ENCODE assay signal across 9 mouse cellular contexts in the genomic region with DNA sequence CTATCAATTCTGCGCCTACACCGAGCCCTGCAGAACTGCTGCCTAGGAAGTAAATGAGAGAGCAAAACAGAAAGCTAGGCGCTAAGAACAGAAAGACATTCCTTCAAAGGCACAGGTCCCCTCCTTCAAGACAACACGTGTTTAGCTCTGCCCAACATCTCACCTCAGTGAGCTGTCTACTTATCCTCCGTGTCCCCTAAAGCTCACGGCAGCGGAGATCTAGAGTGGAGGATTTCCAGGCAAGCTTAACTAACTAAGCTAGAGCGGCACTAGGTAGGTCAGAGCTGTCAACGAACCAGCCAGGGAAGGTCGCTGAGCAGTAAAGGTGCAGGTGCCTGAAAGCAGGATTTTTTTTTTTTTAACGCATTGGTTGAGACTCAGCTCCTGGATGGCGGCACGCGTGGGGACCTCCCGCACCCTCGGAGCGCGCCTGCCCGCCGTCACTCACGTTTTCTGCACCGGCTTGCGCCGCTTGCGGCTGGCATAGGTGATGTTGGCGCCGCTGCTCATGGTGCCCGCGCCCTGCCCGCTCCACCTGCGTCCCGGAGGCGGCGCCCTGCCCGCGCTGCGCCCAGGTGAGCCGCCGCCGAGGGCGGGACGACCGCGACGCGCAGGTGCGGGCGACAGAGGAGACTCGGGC. TPM values are rescaled to one million over a fixed set of nuclear protein-coding genes. Genes with fewer than 3 reads are reported as not detected.
DNase-seq lines count a peak whose midpoint lies in the region; ATAC-seq lines count a peak whose summit lies in the region.
"Had no signal": no experiment of that assay in that cellular context is flagged by ENCODE, and none has a peak within 500 bp of the region (broad histone marks: within the 10 kb centered on the region; RNA-seq: fewer than 3 reads in every experiment).

No protein-coding gene starts in this region.

- H3K4me2 ChIP-seq in limb, embryonic 12.5 days = peak overlapping the region; percentile 100
- H3K4me2 ChIP-seq in midbrain, embryonic 11.5 days = peak overlapping the region; percentile 100

- H3K27me3 ChIP-seq in limb, embryonic 12.5 days = peaks cover 9% of the 10 kb centered on the region
- peaks cover 7% of the 10 kb centered on the region for H3K27me3 ChIP-seq in midbrain, embryonic 11.5 days (ENCODE audit: control insufficient read depth, insufficient read depth, low read length)

- no peak overlapping the region for H3K27ac ChIP-seq in limb, embryonic 12.5 days
- no peak overlapping the region for H3K27ac ChIP-seq in midbrain, embryonic 11.5 days (ENCODE audit: low read depth, low read length)

- under 1% methylated on average over 49 of the region's 49 CpGs for WGBS in limb, embryonic 12.5 days
- WGBS in midbrain, embryonic 11.5 days = under 1% methylated on average over 38 of the region's 49 CpGs

- peak; percentile 39; the same call in 1 of the 2 replicates for ATAC-seq in limb, embryonic 12.5 days (ENCODE audit: insufficient number of reproducible peaks, insufficient read depth, low FRiP score, low TSS enrichment, low read depth)
- ATAC-seq in midbrain, embryonic 11.5 days (ENCODE audit: low FRiP score) = no peak; the same call in 1 of the 2 replicates

- no peaks in the 10 kb centered on the region for H3K36me3 ChIP-seq in limb, embryonic 12.5 days
- no peaks in the 10 kb centered on the region for H3K36me3 ChIP-seq in midbrain, embryonic 11.5 days (ENCODE audit: control insufficient read depth, insufficient read depth, low read length)
- H3K36me3 ChIP-seq: G1E had no signal

- no peaks in the 10 kb centered on the region for H3K9me3 ChIP-seq in limb, embryonic 12.5 days
- H3K9me3 ChIP-seq in midbrain, embryonic 11.5 days (ENCODE audit: control insufficient read depth, low read length) = no peaks in the 10 kb centered on the region

- peak; percentile 4 for DNase-seq in adrenal gland, adult 8-10 months
- no peak for DNase-seq in adrenal gland, postnatal 4 days (ENCODE audit: low spot score in 2 of 2)
- peak; percentile 17 for DNase-seq in c-Kit-positive CD71-positive TER-119-negative erythroid progenitor cells, embryonic 14.5 days (ENCODE audit: low read depth)
- DNase-seq in frontal cortex, postnatal 14 days (ENCODE audit: low spot score in 2 of 2) = peak; percentile 8 to 11
- peak; percentile 75 for DNase-seq in kidney, adult 18-20 months
- DNase-seq in midbrain, embryonic 11.5 days (ENCODE audit: low spot score, missing footprints) = peak; percentile 93
- DNase-seq in spleen, postnatal 36 days (ENCODE audit: low spot score in 2 of 2) = peak; percentile 6 to 19

- peak overlapping the region; percentile 71 for H3K4me3 ChIP-seq in limb, embryonic 12.5 days (replicated peaks)
- peak overlapping the region; percentile 70 for H3K4me3 ChIP-seq in midbrain, embryonic 11.5 days (ENCODE audit: low read depth, low read length)

- no peaks in the 10 kb centered on the region; the same call in 1 of the 2 replicates for H3K4me1 ChIP-seq in limb, embryonic 12.5 days (replicated peaks)
- H3K4me1 ChIP-seq in midbrain, embryonic 11.5 days (ENCODE audit: control insufficient read depth, insufficient read depth, low read length) = peaks cover 4% of the 10 kb centered on the region; the same call in 1 of the 2 replicates

- H3K9ac ChIP-seq in limb, embryonic 12.5 days (replicated peaks) = peak overlapping the region; percentile 64
- peak overlapping the region; percentile 61 for H3K9ac ChIP-seq in midbrain, embryonic 11.5 days (ENCODE audit: low read length)

RNA-seq across cellular contexts. Expression of a gene that starts 0.6 kb away (rescaled TPM):
- 1 to 10 TPM; 2.9 to 5.6 (median 4.0) TPM for total RNA-seq in adrenal gland, adult 8-10 months (2022)
- 10 to 100 TPM; 11.0 to 12.7 TPM for total RNA-seq in adrenal gland, postnatal 4 days (2021)
- polyA plus RNA-seq in limb, embryonic 12.5 days (2016; fragmentation: Nextera tagmentation; extraction: Ambion mirVana) = 3.6 and 4.6 TPM in 2 replicates
- polyA plus RNA-seq in midbrain, embryonic 11.5 days (2014; fragmentation: Nextera tagmentation; extraction: Ambion mirVana) = 2.0 and 2.1 TPM in 2 replicates
- polyA plus RNA-seq: G1E had no signal

Comparison
In these comparisons a context has a peak if more than half of its experiments do, and no peak if none do; other contexts are left out.
1. DNase-seq: peak in adrenal gland, adult 8-10 months (single experiment), c-Kit-positive CD71-positive TER-119-negative erythroid progenitor cells, embryonic 14.5 days (single experiment), frontal cortex, postnatal 14 days (2 of 2), kidney, adult 18-20 months (single experiment), midbrain, embryonic 11.5 days (single experiment) and spleen, postnatal 36 days (2 of 2); none in adrenal gland, postnatal 4 days (0 of 2).